Mouse (Mus musculus): Measurements from ENCODE around the gene Polr3f.

Gene Polr3f

DNA sequence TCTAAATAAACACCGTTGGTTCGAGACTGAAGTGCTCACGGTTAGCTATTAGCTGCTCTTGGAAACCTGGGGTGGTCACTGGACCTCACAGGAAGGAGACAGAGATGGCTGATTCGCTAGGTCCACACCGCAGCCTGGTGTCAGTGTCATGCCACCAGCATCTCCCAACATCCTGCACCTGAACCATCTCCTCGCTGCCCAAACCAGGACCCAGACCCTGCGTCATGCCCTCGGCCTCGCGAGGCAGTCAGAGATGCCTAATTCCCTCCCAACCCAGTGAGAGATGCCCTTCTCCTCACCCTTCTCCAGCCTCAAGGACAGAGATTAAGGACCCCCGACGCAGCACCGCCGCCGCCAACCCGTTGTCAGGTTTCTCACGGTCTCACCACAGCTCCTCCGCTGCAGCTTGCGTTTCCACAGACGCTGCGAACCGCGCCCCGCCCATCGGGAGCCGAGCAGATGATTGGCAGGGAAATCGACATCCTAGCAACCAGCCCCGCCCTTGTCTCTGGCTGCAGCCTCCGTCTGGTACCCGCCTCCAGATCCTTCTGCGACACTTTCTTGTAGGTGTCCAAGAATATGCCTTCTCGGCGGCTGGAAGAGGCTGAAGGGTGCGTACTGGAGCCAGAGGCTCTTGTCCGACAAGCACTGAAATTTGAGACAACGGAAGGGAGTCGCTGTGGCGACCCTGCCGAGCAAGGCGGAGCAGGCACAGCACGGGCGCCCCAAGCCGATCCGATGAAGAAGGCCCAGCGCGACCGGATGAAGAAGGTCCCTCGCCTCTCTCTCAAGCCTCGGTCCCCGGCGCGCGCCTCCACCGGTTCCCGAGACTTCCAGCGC lies at the start of gene Polr3f, which contains the start of gene Dzank1:
TSS of gene Polr3f (plus strand) at position 738 of the 840 bp plus-strand sequence.
TSS of gene Dzank1 (minus strand) at position 434 of the 840 bp plus-strand sequence.
- DNase-seq (ENCODE audit: low spot score in 2 of 2) = peak; percentile 96 to 97

GRCm38 (mm10) chr2:144479421-144479820 lies 48.1 kb upstream of the Polr3f start:
- no peak for DNase-seq (ENCODE audit: low spot score in 2 of 2)

GRCm38 (mm10) chr2:144484084-144484483 lies 43.4 kb upstream of the Polr3f start:
- no peak for DNase-seq (ENCODE audit: low spot score in 2 of 2)

DNA sequence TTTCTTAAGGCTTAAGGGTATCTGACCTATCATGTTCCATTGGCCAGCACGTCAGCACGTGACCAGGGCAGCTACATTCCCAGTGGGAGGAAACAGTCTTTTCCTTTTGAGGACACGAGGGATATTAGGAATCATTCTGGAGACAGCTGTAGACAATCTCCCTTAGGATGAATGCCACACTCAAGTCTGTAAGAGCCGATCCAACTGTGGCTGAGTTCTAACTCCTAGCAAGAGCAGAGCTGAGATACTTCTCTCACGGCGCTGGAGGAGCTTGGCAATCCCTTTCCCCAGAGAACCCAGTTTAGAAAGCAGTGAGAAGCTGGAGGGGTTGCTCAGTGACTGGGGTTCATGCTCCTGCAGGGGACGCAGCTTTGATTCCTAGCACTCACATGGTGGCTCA lies 42.1 kb upstream of the Polr3f start:
- DNase-seq (ENCODE audit: low spot score in 2 of 2) = no peak

- DNase-seq (ENCODE audit: low spot score in 2 of 2) = peak in 1 of 2 experiments; percentile 5
These were observed 40.0 kb upstream of the Polr3f start for GRCm38 (mm10) chr2:144487476-144487875.

DNA sequence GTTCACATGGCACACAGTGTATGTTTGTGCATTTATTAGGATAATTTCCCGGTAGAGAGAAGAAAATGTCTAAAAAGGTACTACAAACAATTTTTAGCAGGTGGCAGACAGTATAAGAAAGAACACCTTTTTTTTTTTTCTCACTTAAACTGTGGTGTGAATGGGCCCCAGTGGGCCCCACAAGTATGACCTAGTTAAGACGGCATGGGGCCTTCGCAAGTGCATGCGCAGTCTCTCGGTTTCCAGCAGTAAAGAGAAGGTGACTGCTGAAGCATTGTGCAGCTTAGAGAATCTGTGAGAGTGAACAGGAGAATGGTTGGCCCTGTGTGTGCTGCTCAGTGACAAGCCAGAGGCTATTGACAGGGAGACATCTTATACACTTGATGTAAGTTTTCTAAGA lies 38.2 kb upstream of the Polr3f start:
- no peak for DNase-seq (ENCODE audit: low spot score in 2 of 2)

- no peak for DNase-seq (ENCODE audit: low spot score in 2 of 2)
These were observed 25.4 kb upstream of the Polr3f start for GRCm38 (mm10) chr2:144502134-144502533.

GRCm38 (mm10) chr2:144514619-144515018 lies 12.9 kb upstream of the Polr3f start:
- no peak for DNase-seq (ENCODE audit: low spot score in 2 of 2)

DNA sequence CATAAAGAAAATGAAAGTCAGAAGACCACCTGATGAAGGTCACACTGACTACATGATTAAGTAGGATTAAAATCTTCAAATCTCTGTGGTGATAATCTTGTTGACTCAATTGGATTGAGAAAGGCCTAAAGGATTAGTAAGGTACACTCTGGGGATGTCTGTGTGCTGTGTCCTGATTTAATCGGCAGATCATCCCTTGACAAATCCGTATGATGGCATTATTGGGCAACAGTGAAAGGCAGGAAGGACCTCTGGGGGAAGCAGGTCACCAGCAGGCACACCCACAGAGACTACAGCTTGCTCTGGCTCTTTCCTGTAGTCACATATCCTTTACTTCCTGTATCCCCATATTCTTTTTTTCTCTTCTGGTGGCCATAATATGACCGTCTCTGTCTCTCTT lies 7.7 kb upstream of the Polr3f start:
- DNase-seq (ENCODE audit: low spot score in 2 of 2) = no peak

- DNase-seq (ENCODE audit: low spot score in 2 of 2) = no peak
These were observed 1.7 kb upstream of the Polr3f start for GRCm38 (mm10) chr2:144525856-144526255.

DNA sequence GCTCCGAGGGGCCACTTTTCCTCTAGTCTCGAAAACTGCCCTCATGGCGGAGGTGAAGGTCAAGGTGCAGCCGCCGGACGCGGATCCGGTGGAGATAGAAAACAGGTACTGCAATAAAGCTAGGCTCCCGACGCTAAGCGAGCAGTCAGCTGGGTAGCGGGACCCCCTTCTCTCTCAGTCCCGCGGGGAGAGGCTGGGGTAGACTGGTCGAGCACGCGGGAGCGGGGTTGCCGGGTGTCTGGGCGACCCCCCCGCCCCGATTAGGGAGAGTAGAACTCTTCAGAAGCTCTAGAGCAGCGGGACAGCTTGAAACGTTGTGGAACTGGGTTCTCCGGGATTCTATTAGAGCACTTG lies 280 bp downstream of the Polr3f start:
- DNase-seq (ENCODE audit: low spot score in 2 of 2) = no peak

DNA sequence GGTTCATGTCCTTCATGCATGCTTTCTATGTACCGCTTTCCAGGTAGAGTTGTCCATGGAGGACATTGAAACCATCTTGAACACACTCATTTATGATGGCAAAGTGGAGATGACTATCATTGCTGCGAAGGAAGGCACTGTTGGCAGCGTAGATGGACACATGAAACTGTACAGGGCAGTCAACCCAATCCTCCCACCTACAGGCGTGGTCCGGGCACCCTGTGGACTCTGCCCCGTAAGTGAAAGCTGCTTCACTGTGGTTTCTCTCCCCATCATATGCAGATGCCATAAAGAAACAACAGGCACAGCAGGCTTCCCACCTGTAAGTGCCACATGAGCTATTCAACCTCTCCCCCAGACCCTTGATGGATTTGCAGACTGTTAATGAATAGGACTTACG lies 9.6 kb downstream of the Polr3f start:
- no peak for DNase-seq (ENCODE audit: low spot score in 2 of 2)

DNA sequence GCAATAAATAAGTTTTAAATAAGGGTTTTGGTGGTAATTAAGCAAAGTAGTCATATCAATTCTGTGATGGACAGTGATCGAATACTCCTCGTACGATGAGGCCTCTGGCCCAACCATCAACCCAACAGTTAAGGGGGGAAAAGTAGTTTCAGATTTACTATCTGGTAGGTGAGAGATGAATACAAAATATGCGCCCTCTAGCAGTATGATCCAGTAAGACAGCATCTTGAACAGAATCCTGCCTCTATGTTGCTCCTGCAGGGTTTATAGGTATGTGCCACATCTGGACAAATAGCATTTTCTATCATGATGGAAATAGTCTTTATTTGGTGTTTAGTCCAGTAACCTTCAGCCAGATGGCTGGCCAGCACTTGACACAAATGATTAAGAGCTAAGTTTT lies 13.7 kb downstream of the Polr3f start:
- DNase-seq (ENCODE audit: low spot score in 2 of 2) = no peak

- no peak for DNase-seq (ENCODE audit: low spot score in 2 of 2)
These were observed 16.2 kb downstream of the Polr3f start for GRCm38 (mm10) chr2:144543670-144544069.

GRCm38 (mm10) chr2:144544630-144545029 lies 17.1 kb downstream of the Polr3f start:
- no peak for DNase-seq (ENCODE audit: low spot score in 2 of 2)

- DNase-seq (ENCODE audit: low spot score in 2 of 2) = no peak
These were observed 17.5 kb downstream of the Polr3f start for GRCm38 (mm10) chr2:144545061-144545460.

GRCm38 (mm10) chr2:144545481-144545880 lies 18.0 kb downstream of the Polr3f start:
- DNase-seq (ENCODE audit: low spot score in 2 of 2) = no peak

GRCm38 (mm10) chr2:144547559-144547958 lies 20.0 kb downstream of the Polr3f start:
- DNase-seq (ENCODE audit: low spot score in 2 of 2) = no peak

- peak; percentile 46 to 59 for DNase-seq (ENCODE audit: low spot score in 2 of 2)
These were observed 23.0 kb downstream of the Polr3f start, which contains the start of gene Rbbp9 for GRCm38 (mm10) chr2:144550529-144550928. Rbbp9 (minus strand) TSS chr2:144550869.

- no peak for DNase-seq (ENCODE audit: low spot score in 2 of 2)
These were observed 26.4 kb downstream of the Polr3f start for GRCm38 (mm10) chr2:144553905-144554304.

- DNase-seq (ENCODE audit: low spot score in 2 of 2) = no peak
These were observed 27.8 kb downstream of the Polr3f start for GRCm38 (mm10) chr2:144555286-144555819.

GRCm38 (mm10) chr2:144555820-144556552 lies 28.5 kb downstream of the Polr3f start, which contains the start of gene Sec23b:
Sec23b (plus strand) TSS chr2:144556229.
- DNase-seq (ENCODE audit: low spot score in 2 of 2) = peak; percentile 97 to 98

Data from urinary bladder, postnatal 36 days (tissue).